Mouse (Mus musculus) bone marrow, adult 2 months (tissue): ENCODE results near the gene Tmco5.

Source experiments
- CTCF ChIP-seq: fragments of 200-500 bp; IDR thresholded peaks from 2 replicates; pipeline ENCODE4 v1.5.1; 2011; ENCODE audit warnings: low read length, control low read depth; ENCODE audit not compliant: control insufficient read depth, insufficient read depth
- POLR2A ChIP-seq: fragments of 200-500 bp; IDR thresholded peaks from 2 replicates; pipeline ENCODE4 v1.6.1; 2011; ENCODE audit warnings: low read depth, mild to moderate bottlenecking, control low read depth, low read length, borderline replicate concordance; ENCODE audit not compliant: control insufficient read depth

- TF ChIP-seq POLR2A (no peak), CTCF (no peak)
These were observed 27.1 kb upstream of the Tmco5 start for GRCm38 (mm10) chr2:116851356-116851755.
